15 mouse cellular contexts compared by ENCODE assay signal in genomic region chr19:55423065-55423716, GRCm38 (mm10).
DNase-seq lines count a peak whose midpoint lies in the region; ATAC-seq and TF ChIP-seq lines count a peak whose summit lies in the region.
"Had no signal": no experiment of that assay in that cellular context is flagged by ENCODE, and none has a peak within 500 bp of the region (broad histone marks: within the 10 kb centered on the region; RNA-seq: fewer than 3 reads in every experiment).

No protein-coding gene starts in this region.

- no peak for TF ChIP-seq CTCF in forebrain, postnatal 0 days (IDR thresholded peaks at IDR 0.05; ENCODE audit: low read depth)

- no peak for ATAC-seq in midbrain, embryonic 14.5 days (ENCODE audit: low FRiP score, low TSS enrichment)
- no peak for ATAC-seq in forebrain, embryonic 11.5 days (replicated peaks; ENCODE audit: low FRiP score)
- 0 out of 2 replicates have a peak, but pooled peaks have one; percentile 16 for ATAC-seq in forebrain, postnatal 0 days
- no peak for ATAC-seq in liver, embryonic 12.5 days

- DNase-seq in midbrain, embryonic 10.5 days (ENCODE audit: low spot score): no peak
- no peak for DNase-seq in midbrain, embryonic 14.5 days
- DNase-seq in forebrain, embryonic 11.5 days (ENCODE audit: low spot score): no peak
- DNase-seq in forebrain, postnatal 0 days: peak; percentile 36
- no peak for DNase-seq in lung, postnatal 14 days
- DNase-seq in gastrocnemius, postnatal 36 days: no peak
- DNase-seq: liver, embryonic 13.5 days; thymus, postnatal 36 days had no signal

- no peak overlapping the region for H3K4me2 ChIP-seq in midbrain, embryonic 14.5 days (ENCODE audit: low read length)
- H3K4me2 ChIP-seq in forebrain, embryonic 11.5 days (ENCODE audit: low read depth, low read length, severe bottlenecking): no peak overlapping the region
- no peak overlapping the region for H3K4me2 ChIP-seq in forebrain, postnatal 0 days (ENCODE audit: low read depth)
- H3K4me2 ChIP-seq in liver, embryonic 12.5 days: no peak overlapping the region
- H3K4me2 ChIP-seq: embryonic facial prominence, embryonic 15.5 days; heart, embryonic 12.5 days; hindbrain, embryonic 14.5 days; limb, embryonic 13.5 days; liver, embryonic 13.5 days; stomach, embryonic 15.5 days had no signal

- H3K27ac ChIP-seq in midbrain, embryonic 10.5 days (replicated peaks): peak overlapping the region; percentile 79
- H3K27ac ChIP-seq in midbrain, embryonic 14.5 days (replicated peaks; ENCODE audit: low read depth, low read length): no peak overlapping the region
- 0 out of 2 replicates have a peak overlapping the region, but pooled peaks have one; percentile 19 for H3K27ac ChIP-seq in forebrain, embryonic 11.5 days (ENCODE audit: low read depth, low read length)
- H3K27ac ChIP-seq in forebrain, postnatal 0 days (ENCODE audit: low read depth, low read length): no peak overlapping the region
- no peak overlapping the region for H3K27ac ChIP-seq in liver, embryonic 12.5 days
- H3K27ac ChIP-seq: embryonic facial prominence, embryonic 15.5 days; hindbrain, embryonic 14.5 days; layer of hippocampus, adult 2 months; limb, embryonic 13.5 days; liver, embryonic 13.5 days; stomach, embryonic 15.5 days had no signal

- intact Hi-C loops in gastrocnemius, postnatal 36 days (cut with DNase I): no loop called here

- no peaks in the 10 kb centered on the region for H3K9me3 ChIP-seq in midbrain, embryonic 10.5 days (replicated peaks)
- H3K9me3 ChIP-seq in midbrain, embryonic 14.5 days (ENCODE audit: control insufficient read depth, low read length): no peaks in the 10 kb centered on the region
- H3K9me3 ChIP-seq in forebrain, embryonic 11.5 days (ENCODE audit: control insufficient read depth, low read length): no peaks in the 10 kb centered on the region
- no peaks in the 10 kb centered on the region for H3K9me3 ChIP-seq in forebrain, postnatal 0 days (ENCODE audit: low read length)
- H3K9me3 ChIP-seq in liver, embryonic 12.5 days (replicated peaks): no peaks in the 10 kb centered on the region
- H3K9me3 ChIP-seq: embryonic facial prominence, embryonic 15.5 days; heart, embryonic 12.5 days; limb, embryonic 13.5 days; liver, embryonic 13.5 days; stomach, embryonic 15.5 days had no signal

- H3K4me3 ChIP-seq in midbrain, embryonic 10.5 days: no peak overlapping the region
- no peak overlapping the region for H3K4me3 ChIP-seq in midbrain, embryonic 14.5 days (replicated peaks; ENCODE audit: low read depth, low read length)
- H3K4me3 ChIP-seq in forebrain, embryonic 11.5 days (ENCODE audit: low read depth, low read length): no peak overlapping the region
- H3K4me3 ChIP-seq in forebrain, postnatal 0 days (ENCODE audit: low read depth, low read length): no peak overlapping the region
- no peak overlapping the region for H3K4me3 ChIP-seq in liver, embryonic 12.5 days
- H3K4me3 ChIP-seq: embryonic facial prominence, embryonic 15.5 days; heart, embryonic 12.5 days; layer of hippocampus, adult 2 months; limb, embryonic 13.5 days; liver, embryonic 13.5 days; stomach, embryonic 15.5 days had no signal

- WGBS in midbrain, embryonic 10.5 days: 88% methylated on average over 11 of the region's 11 CpGs
- 62% methylated on average over 11 of the region's 11 CpGs for WGBS in midbrain, embryonic 14.5 days
- WGBS in forebrain, embryonic 11.5 days: 59% methylated on average over 11 of the region's 11 CpGs
- WGBS in forebrain, postnatal 0 days: 32% methylated on average over 11 of the region's 11 CpGs
- 90% methylated on average over 11 of the region's 11 CpGs for WGBS in liver, embryonic 12.5 days (ENCODE audit: insufficient replicate concordance)

- H3K36me3 ChIP-seq in midbrain, embryonic 10.5 days: no peaks in the 10 kb centered on the region
- no peaks in the 10 kb centered on the region for H3K36me3 ChIP-seq in midbrain, embryonic 14.5 days (ENCODE audit: control insufficient read depth, insufficient read depth, low read length)
- H3K36me3 ChIP-seq in forebrain, embryonic 11.5 days (ENCODE audit: control insufficient read depth, insufficient read depth, low read length): no peaks in the 10 kb centered on the region
- no peaks in the 10 kb centered on the region for H3K36me3 ChIP-seq in forebrain, postnatal 0 days (ENCODE audit: insufficient read depth)
- no peaks in the 10 kb centered on the region for H3K36me3 ChIP-seq in liver, embryonic 12.5 days
- H3K36me3 ChIP-seq: embryonic facial prominence, embryonic 15.5 days; heart, embryonic 12.5 days; limb, embryonic 13.5 days; liver, embryonic 13.5 days; stomach, embryonic 15.5 days had no signal

- peaks cover 38% of the 10 kb centered on the region for H3K4me1 ChIP-seq in midbrain, embryonic 10.5 days
- H3K4me1 ChIP-seq in midbrain, embryonic 14.5 days (ENCODE audit: control insufficient read depth, insufficient read depth, low read length): peaks cover 10% of the 10 kb centered on the region; the same call in 1 of the 2 replicates
- H3K4me1 ChIP-seq in forebrain, embryonic 11.5 days (replicated peaks; ENCODE audit: control insufficient read depth, insufficient read depth, low read length): peaks cover 14% of the 10 kb centered on the region
- H3K4me1 ChIP-seq in forebrain, postnatal 0 days (ENCODE audit: insufficient read depth): peaks cover 10% of the 10 kb centered on the region
- peaks cover 8% of the 10 kb centered on the region; the same call in 1 of the 2 replicates for H3K4me1 ChIP-seq in liver, embryonic 12.5 days
- H3K4me1 ChIP-seq: embryonic facial prominence, embryonic 15.5 days; stomach, embryonic 15.5 days had no signal

- no peak overlapping the region for H3K9ac ChIP-seq in midbrain, embryonic 14.5 days (replicated peaks; ENCODE audit: low read length)
- no peak overlapping the region for H3K9ac ChIP-seq in forebrain, embryonic 11.5 days (ENCODE audit: low read length)
- no peak overlapping the region for H3K9ac ChIP-seq in forebrain, postnatal 0 days
- no peak overlapping the region for H3K9ac ChIP-seq in liver, embryonic 12.5 days
- H3K9ac ChIP-seq: embryonic facial prominence, embryonic 15.5 days; heart, embryonic 12.5 days; hindbrain, embryonic 14.5 days; limb, embryonic 13.5 days; liver, embryonic 13.5 days; stomach, embryonic 15.5 days had no signal

- no peaks in the 10 kb centered on the region for H3K27me3 ChIP-seq in midbrain, embryonic 10.5 days (ENCODE audit: low read depth, poor library complexity, severe bottlenecking)
- no peaks in the 10 kb centered on the region for H3K27me3 ChIP-seq in midbrain, embryonic 14.5 days (ENCODE audit: control insufficient read depth, insufficient read depth, low read length)
- no peaks in the 10 kb centered on the region for H3K27me3 ChIP-seq in forebrain, embryonic 11.5 days (ENCODE audit: control insufficient read depth, insufficient read depth, low read length)
- H3K27me3 ChIP-seq in forebrain, postnatal 0 days (ENCODE audit: insufficient read depth, low read length): no peaks in the 10 kb centered on the region
- H3K27me3 ChIP-seq in liver, embryonic 12.5 days (replicated peaks): no peaks in the 10 kb centered on the region
- H3K27me3 ChIP-seq: embryonic facial prominence, embryonic 15.5 days; heart, embryonic 12.5 days; limb, embryonic 13.5 days; liver, embryonic 13.5 days; stomach, embryonic 15.5 days had no signal

Comparison
In these comparisons a context has a peak if more than half of its experiments do, and no peak if none do; other contexts are left out.
1. H3K27ac ChIP-seq: peak in midbrain, embryonic 10.5 days (single experiment) and forebrain, embryonic 11.5 days (single experiment); none in midbrain, embryonic 14.5 days (single experiment), forebrain, postnatal 0 days (single experiment) and liver, embryonic 12.5 days (single experiment).